Mouse (Mus musculus): ENCODE measurements around the gene Gm11634. TPM values are rescaled to one million over a fixed set of nuclear protein-coding genes. Genes with fewer than 3 reads are reported as not detected.
A peak's percentile ranks its signal among the peaks of the same experiment; 100 is the strongest.
"Not testable (repeated sequence)": the region's sequence is repeated elsewhere in the genome, so short reads cannot be mapped to it uniquely, and the experiment has no call there.

Gm11634 gene
- total RNA-seq, 2 experiments from 2014 or later = not detected

DNA sequence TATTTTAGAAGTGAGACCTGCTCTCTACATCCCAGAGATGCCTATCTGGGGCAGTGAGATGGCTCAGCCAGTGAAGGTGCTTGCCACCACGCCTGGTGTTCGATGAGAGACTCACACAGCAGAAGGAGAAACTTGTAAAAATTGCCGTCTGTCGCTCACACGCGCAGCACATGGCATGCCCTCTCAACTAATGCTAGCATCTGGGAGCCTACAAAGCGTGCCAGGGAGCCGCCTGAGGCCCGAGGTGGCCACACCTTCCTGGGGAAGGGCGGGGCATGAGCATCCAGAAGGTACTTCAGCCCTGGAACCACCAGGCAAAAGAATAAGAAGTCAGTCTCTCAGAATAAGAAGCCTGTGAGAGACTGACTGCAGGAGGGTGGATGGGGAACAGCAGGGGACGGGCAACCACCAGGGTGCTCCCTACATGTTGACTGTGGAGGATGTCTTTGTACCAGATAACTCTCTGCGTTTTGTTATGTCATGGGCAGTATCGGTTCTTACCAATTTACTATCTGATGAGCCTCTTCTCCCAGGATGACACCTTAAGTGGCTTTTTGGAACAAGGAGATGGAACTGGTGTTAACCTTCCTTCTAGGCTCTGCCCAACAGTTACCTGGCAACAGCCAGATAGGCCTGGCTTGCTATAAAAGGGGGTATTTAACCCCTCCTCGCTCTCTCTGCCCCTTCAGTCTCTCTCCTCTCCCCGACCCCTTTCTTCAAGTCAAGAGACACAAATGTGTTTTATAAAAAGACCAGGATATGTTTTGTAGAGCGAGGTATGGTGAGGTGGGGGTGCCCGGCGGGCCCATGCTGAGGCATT lies 18.1 kb upstream of the Gm11634 start:
- DNase-seq = no peak

DNA sequence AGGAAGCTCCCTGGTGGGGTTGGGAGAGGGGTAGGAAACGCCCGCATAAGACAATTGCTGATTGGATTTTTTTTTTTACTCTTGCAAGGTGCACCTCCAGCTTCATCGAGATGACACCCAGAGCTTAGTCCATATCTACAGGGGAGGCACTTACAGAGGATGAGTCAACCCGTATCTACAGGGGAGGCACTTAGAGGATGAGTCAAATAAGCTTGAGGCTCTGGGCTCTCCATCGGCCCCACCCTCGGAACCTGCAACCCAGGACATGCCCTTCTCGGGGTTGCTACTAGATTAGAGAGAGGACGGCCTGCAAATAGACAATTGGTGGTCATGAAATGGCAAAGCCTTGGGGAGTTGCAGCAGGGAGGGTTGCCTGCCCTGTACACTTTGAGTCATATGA lies 17.0 kb upstream of the Gm11634 start:
- DNase-seq = no peak

DNA sequence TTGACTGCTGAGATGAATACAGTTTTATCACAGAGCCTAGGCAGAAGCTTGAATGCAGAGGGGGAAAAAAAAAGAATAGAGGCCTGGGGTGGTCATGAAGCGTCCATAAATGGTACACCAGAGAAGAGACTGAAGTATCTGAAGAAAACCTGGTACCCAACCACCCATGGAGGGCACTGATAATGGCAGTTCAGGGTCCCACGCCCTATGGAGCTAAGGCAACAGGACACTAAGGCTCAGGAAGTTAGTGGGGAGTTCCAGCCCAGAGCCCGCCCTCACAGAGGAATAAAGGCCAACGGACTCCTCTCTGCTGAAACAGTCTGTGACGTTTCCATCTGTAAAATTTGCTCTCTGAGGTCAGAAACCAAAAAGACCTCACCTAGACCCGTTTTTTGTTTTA lies 16.3 kb upstream of the Gm11634 start:
- no peak for DNase-seq

DNA sequence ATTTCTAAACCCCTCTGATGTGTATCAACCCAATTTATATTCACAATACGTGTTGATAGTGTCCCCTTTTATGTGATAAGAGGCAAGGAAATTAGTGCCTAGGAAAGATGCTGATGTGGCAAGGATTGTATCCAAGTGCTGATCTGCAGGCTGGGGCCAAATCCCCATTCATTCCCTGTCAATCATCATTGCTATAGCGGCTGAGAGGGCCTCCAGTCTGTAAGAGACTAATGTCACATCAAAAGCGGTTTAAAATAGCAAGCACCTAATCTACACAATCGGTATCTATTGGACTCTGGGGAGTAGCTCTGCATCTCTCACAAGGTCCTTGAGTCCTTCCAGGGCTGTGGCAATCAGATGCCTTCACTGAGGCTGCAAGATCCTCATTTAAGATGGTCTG lies 15.1 kb upstream of the Gm11634 start:
- no peak for DNase-seq

DNA sequence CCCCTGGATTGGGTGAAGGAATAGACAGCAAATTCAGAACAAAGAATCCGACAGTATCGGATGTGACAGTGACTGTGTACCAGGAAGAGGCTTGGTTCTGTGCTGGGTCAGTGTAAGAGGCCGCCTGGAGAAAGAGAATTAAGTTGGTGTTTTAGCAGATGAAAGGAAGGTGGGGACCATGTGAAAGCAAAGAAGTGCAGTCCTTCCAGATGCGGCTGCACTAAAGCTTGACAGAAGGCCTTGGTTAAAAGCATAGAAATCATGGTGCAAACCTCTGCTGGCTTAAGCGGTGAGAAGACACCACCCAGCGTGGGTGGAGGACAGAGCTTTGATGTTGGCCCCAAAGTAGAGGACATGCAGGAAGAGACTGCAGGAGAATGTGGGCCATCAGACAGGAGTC lies 14.5 kb upstream of the Gm11634 start:
- no peak for DNase-seq

DNA sequence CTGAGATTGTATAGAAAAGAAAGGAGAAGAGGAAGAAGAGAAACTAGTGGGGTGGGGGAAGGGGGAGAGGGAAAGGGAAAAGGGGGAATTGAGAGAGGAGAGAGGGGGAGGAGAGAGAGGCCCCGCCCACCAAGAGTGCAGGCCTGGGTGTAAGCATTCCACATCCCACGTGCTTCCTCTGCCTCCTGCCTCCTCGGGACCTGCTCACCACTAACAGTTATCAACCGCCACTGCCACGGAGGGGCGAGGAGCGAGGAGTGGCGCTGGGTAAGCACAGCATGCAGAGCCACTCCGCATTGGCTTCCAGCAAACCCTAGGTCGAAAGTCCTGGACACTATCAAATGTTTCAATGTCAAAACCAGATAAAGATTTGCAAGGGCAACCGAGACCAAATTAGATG lies 11.4 kb upstream of the Gm11634 start:
- DNase-seq = no peak

DNA sequence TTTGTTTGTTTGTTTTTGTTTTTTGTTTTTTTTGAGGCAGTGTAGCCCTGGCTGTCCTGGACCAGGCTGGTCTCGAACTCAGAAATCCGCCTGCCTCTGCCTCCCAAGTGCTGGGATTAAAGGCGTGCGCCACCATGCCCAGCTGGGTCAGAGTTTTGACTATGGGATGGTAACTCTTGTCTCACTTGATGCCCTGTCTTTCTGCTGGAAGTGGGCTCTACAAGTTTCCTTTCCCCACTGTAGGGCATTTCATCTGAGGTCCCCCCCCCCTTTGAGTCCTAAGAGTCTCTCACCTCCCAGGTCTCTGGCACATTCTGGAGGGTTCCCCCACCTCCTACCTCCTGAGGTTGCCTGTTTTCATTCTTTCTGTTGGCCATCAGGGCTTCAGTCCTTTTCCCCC lies 8.1 kb upstream of the Gm11634 start:
- DNase-seq = not testable (repeated sequence)

DNA sequence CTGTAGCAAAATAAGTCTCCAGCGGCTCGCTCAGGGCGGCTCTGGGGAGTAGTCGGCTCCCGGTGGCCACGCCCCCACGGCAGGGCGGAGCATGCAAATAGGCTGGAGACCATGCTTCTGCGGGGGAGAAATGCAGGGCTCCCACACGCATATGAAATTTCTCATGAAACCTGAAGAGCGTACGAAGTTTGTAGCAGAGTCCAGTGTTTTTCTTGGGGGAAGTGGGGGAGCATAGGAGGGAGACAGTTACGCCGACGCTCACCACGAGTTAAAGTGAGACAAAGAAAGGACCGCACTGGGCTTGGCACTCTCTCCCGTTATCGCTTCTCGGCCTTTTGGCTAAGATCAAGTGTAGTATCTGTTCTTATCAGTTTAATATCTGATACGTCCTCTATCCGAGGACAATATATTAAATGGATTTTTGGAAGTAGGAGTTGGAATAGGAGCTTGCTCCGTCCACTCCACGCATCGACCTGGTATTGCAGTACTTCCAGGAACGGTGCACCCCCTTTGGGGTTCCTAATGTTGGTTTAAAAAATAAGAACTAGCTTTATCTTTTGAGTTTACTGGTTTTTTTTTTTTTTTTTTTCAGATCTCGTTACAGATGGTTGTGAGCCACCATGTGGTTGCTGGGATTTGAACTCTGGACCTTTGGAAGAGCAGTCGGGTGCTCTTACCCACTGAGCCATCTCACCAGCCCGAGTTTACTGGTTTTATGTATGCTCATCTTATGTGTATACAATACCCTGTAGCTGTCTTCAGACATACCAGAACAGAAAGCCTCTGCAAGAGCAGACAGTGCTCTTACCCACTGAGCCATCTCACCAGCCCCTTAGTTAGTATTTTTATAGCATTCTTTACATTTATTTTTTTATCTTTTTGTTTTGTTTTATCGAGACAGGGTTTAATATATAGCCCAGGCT lies 5.7 kb upstream of the Gm11634 start:
- DNase-seq = peak; percentile 44

DNA sequence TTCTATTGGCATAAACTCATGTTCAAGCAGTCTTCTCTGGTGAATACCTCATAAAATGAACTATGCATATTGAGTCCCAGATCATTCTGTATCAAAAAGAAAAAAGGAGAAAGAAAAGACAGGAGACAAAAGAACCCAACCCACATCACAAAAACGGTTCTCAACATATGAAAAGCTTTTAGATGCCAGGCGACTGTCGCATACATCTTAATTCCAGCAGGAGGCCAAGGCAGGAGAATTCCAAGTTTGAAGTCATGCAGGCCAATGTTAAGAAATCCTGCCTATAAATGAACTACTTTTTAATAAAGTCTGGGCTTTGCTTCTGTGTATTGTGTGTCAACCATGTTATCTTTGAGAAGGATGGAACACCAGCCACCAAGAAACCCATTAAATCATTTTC lies 5.1 kb upstream of the Gm11634 start:
- DNase-seq = no peak

DNA sequence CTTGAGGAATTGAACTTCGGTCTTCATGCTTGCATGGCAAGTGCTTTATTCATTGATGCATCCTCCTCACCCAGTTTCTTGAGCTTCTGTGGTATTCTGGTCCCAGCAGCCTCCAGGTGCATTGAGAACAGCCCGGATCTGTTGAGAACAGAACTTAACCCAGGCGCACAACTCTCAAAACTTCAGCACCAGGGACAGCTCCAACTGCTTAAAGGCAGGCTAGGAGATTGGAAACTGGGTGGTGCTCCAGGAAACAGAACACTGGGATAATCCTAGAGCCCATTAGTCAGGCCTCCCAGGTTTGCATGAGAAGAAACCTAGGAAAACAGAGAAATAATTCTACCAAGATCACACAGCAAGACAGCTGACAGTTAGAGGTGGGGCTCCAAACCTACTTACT lies 3.4 kb upstream of the Gm11634 start:
- DNase-seq = no peak

DNA sequence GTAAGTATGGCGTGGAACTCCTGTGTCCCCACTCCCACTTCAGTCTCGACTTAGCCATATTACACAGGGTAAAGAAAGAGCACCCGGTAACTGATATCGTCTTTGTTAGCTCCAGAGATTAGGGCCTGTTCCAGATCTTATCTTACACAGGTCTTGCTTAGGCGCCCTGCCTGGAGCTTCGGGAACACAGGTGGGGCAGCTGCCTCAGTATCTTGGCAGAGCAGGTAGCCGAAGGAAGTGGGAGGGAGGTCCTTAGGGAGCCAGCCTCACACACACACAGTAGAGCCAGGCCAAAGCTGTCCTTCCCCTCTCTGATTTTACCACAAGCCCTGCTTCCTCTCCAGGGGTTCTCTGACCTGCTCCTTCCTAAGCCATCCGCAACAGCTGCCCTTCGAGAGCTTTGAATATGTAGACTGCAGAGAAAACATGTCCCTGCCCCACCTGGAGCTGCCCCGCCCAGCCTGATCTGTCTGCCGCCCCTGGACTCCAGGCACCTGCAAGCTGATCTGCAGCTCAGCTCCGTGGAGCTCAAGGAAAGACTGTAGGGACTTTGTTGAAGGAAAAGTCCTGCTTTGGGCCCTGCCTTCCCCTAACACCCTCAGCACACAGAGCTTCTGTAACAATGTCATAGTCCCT lies 8.9 kb downstream of the Gm11634 start:
- DNase-seq = no peak

DNA sequence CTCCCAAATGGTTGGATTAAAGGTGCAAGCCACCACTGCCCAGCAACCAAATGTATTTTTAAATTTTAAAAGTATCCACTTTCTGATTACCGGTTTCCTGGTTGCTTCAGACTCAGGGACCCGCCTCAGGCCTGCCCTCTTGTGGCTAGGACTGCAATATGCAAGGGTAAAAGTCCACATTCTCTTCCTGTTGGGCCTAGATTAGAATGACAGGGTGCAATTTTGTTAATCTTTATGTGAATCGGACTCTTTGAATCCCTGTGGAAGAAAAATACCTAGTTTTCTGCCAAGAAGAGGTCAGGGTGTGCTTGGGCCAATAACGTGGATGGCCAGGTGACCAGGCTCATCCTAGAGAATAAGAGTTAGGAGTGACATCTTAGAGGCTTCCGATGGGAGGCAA lies 9.6 kb downstream of the Gm11634 start:
- peak; percentile 17 for DNase-seq

DNA sequence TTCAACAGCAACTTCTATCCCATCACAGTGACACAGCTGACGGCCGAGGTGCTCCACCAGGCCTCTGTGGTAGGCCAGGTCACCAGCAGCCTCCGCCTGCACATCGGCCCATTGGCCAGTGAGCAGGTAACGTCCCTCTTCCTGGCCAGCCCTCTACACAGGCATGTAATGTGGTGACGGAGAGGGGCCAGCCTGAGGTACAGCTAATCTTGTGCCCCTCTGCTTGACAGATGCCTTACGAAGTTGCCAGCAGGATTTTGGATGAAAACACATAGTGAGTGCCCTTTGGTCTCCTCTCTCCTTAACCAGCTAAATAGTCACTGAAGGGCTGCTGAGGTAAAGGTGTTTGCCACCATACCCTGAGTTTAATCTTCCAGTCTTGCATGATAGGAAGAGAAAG lies 10.2 kb downstream of the Gm11634 start:
- DNase-seq = no peak

DNA sequence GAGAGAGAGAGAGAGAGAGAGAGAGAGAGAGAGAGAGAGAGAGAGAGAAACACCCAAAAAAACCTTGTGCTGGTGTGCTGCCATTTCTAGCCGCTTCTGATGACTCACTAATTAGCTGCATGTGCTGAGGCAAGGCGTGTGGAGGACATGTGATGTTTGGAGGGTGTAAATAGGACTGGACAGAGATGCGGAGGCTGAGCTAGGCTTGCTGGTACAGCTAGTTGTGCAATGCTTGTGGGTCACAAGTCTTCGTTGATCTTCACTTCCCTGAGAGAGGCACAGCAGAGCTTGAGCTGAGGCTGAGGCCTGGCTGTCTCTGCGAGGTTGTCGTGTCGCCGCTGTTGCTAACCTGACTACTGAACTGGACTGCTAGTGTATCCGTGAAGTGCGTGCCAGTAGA lies 11.4 kb downstream of the Gm11634 start:
- DNase-seq = peak; percentile 15

DNA sequence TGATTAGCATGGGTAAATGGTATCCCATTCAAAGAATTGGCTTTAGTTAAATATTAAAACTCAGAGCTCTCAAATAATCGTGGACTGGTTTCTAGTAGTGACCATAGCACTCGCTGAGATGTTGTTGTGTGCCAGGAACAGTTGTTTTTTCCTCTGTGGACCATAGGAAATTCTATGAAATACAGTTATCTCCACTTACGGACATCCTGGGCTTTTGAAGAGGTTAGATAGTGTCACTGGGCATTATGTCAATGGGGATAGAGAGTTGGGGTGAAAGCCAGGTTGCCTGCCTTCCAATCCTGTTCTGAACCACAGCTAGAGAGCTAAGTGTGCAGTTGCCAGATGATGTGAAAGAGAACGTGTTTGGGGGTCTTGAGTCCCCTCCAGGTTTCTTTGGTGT lies 13.3 kb downstream of the Gm11634 start:
- DNase-seq = no peak

DNA sequence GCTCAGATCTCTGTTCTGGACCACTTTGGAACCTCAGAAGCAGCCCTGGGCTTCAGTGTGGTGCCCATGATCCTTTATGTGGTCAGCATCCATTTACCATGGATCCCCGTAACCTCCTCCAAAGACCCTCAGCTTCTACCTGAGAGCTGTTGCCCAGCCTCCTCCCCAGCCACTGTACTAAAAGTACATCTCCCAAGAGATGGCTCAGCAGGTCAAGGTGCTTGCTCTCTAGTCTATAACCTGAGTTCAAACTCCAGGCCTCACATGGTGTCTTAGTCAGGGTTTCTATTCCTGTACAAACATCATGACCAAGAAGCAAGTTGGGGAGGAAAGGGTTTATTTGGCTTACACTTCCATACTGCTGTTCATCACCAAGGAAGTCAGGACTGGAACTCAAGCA lies 14.0 kb downstream of the Gm11634 start:
- DNase-seq = not testable (repeated sequence)

DNA sequence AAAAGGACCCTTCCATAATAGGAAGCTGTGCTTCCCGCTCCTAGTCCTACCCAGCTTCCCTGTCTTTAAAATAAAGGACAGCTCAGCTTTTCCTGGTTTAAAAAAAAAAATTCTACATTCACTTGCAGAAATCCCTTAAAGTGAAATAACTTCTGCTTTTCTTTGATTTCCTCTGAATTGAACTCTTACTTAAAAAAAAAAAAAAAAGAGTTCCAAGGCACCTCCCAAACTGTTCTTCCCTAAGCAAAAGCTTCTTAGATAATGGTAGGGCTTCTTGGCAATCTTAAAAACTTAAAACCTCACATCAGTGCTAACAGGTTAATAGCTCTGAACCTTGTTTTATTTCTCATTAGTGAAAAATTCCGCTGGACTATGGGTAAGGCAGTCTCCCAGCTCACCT lies 15.9 kb downstream of the Gm11634 start:
- no peak for DNase-seq

DNA sequence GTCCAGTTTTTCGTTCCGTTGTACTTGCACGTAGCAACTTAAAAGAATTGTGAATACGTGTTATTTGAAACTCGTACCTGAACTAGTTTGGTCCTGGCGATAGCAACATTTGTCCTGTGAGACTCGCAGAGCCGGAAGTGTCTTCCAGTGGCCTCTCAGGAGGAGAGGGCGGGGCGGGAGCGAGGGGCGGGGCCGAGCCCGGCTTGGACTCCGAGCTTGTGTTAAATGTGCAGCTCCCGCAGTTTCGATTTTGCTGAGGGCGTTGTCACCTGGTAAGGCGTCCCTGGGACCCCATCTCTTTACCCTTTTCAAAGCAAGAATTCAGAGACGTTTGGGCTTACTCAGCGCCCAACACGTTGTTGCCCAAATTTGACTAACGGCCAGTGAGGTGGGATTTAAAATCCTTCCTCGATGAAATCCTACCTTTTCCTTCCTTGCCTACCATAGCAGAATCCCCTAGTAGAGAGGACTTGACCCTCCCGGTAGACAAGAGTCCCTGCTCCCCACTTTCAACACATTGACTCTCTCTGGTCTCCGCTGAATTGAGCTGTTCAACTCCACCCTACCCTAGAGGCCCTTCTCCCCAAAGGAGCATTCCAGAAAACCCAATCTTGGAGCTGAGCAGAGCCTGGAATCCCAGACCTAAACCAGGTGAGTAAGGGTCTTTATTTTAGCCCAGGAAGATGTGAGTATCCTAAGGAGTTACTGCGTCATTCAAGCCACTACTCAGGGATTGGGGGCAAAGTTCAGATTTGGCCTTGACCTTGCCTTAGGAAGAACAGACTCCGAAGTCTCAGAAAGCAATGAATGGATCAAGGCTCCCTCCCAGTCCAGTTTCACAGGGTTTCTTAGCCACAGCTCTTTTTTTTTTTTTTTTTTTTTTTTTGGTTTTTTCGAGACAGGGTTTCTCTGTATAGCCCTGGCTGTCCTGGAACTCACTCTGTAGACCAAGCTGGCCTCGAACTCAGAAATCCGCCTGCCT lies 16.7 kb downstream of the Gm11634 start, which contains the start of gene Tmem106a:
Gene Tmem106a (plus strand): TSS at position 189 of the 982 bp plus-strand sequence.
- peak; percentile 73 for DNase-seq

DNA sequence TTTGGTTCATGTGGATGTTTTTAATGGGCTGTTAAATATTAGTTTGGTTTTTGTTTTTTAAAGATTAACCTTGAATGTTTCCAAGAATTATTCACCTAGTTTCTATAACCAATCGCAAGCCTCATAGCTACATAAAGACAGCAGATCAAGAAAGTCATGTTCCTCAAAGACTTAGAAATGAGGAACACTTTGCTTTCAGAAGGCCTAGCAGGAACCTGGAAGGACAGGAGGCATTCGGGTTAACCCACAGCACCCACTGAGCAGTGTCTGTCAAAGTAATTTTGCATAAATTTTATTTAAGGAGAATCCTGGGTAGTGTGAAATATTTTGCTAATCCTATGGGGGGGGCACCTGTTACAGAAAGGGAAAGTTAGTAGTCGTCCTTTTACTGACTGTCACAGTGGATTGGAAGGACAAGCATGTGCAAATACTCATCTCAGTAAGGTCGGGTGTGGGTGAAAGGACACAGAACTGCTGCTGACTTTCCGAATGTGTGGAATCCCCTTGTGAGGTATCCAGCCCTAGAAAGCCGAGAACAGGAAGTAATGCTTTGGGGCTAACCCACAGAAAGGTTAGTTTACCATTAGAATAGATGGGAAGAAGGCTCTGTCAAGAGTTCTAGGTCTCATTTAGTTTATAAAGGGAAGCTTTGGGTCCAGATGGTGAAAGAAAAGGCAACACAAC lies 17.8 kb downstream of the Gm11634 start:
- DNase-seq = no peak

DNA sequence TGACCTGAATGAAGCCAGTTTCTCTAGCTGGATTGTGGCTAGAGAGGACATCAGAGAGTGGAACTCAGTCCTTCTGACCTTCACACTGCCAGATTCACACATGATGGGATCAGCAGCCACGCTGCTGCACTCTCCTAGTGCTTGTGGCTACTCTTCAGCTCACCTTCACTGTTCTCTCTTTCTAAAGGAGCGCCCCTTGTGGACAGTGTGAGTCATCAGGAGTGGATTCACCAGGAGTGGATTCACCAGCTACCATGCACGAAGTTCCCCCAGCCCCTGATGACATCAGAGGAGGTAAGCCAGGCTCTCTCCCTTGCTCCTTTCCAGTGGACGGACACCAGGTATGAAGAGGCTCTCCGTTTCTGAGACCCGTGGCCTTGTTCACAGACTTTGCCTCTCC lies 22.9 kb downstream of the Gm11634 start:
- no peak for DNase-seq

DNA sequence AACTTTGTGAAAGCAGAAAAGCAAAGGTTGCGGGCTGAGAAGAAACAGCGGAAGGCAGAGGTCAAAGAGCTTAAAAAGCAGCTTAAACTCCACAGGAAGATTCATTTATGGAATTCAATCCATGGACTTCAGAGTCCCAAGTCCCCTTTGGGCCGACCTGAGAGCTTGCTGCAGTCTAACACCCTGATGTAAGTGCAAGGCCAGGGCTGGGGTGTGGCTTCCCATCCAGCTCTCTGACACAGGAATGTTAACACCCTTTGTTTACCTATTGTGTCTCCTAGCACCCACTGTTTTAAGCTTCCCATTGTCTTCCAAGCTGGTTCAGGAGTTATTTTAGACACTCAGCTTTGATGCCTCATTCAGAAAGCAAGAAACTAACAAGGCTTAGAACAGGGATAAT lies 30.6 kb downstream of the Gm11634 start:
- DNase-seq = no peak
